Mouse (Mus musculus) olfactory bulb, adult 2 months (tissue): Measurements from ENCODE around the gene Tef.

Source experiments
- CTCF ChIP-seq: fragments of 200-500 bp; IDR thresholded peaks from 2 replicates; pipeline ENCODE4 v1.5.1; 2012; ENCODE audit warnings: low read depth, mild to moderate bottlenecking, low read length, moderate library complexity; ENCODE audit not compliant: insufficient read depth
- POLR2A ChIP-seq: fragments of 200-500 bp; IDR thresholded peaks from 2 replicates; pipeline ENCODE4 v1.6.1; 2012; ENCODE audit warnings: mild to moderate bottlenecking, low read depth, low read length, moderate library complexity; ENCODE audit not compliant: insufficient read depth

DNA sequence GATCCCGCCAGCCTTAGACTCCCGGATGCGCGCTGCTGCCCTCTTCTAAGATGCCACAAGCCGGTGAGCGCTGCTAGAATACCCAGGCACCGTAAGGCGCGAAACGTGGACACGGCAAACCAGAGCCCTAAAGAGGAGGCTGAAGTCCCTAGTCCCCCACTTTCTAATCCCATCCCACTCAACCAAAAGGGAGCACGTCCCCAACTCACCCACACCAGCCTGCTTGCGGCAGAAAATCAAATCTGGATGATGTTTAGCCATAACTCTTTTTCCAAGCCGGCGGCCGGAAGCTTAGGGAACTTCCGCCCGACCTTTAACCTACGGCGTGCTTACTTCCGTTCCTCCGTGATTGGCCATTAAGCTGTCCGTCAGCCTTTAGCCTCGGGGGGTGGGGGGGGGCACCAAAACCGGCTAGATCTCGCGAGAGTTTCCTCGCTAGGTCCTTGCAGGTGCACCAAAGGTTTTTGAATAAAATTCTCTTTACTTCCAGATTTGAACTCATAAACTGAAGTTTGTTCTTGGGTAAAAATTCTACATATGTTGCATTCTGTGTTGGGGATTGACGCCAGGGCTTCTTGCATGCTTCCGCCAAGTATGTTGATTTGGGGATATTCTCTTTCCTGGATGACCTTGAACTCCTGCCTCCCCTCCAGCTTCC lies 69.5 kb downstream of the Tef start, which contains the start of gene Phf5a:
- TF ChIP-seq CTCF (no peak), POLR2A (no peak)
